Mouse (Mus musculus) ES-E14 (cell line): ENCODE measurements around the gene Disp1.

Experiments used
- HCFC1 ChIP-seq: IDR thresholded peaks from 2 replicates; pipeline ENCODE4 v1.6.1; 2012; ENCODE audit warnings: low read length, inconsistent platforms, borderline replicate concordance; ENCODE audit not compliant: insufficient read depth
- MAFK ChIP-seq: IDR thresholded peaks from 2 replicates; pipeline ENCODE4 v1.6.1; 2014; ENCODE audit warnings: mild to moderate bottlenecking, low read depth, low read length, inconsistent platforms; ENCODE audit not compliant: insufficient read depth
- ZC3H11A ChIP-seq: IDR thresholded peaks from 2 replicates; pipeline ENCODE4 v1.6.1; 2012; ENCODE audit warnings: low read depth, mild to moderate bottlenecking, inconsistent platforms, low read length, borderline replicate concordance
- ZNF384 ChIP-seq: IDR thresholded peaks from 2 replicates; pipeline ENCODE4 v1.6.1; 2012; ENCODE audit warnings: low read depth, low read length, inconsistent platforms

DNA sequence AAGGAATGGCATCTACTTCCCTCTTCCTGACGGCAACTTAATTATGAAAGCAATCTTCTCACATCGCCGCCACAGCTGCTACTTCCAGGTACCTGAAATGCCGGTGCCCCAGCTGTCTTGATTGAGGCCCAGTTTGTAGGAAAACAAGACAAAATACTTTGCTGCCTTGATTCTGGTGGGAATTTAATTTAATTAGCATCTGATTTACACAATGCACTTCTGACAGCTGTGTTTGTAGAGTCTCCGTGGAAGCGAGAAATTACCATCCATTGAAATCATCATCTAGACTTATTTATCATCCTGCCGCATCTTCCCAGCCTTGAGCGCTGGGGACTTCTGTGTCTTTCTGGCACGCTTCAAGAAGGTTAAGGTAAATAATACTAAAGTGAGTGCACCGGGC, 31.3 kb upstream of the Disp1 start:
- TF ChIP-seq ZC3H11A (no peak), MAFK (no peak), ZNF384 (no peak), HCFC1 (no peak)
